8 mouse cellular contexts compared by ENCODE assay signal in the genomic region with DNA sequence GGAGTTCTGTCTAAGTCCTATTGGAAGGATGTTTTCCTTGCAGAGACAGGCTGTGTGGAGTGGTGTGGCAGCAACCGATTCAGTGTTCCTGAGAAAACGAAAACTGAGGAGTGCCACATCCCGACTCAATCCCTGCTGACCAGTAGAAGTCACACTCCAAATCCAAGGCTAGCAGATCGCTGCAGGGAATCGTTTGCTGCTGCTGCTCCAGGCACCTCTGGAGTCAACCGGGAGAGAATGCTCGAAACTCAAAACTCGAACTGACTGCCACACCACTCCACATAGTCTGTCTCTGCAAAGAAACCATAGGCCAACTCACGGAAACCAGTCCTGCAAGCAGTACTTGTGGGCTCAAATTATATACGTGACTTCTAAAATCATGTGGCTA. TPM values are rescaled to one million over a fixed set of nuclear protein-coding genes. Genes with fewer than 3 reads are reported as not detected.
DNase-seq lines count a peak whose midpoint lies in the region; ATAC-seq and TF ChIP-seq lines count a peak whose summit lies in the region.

No protein-coding gene starts in this region.

- 0 out of 2 replicates have a peak overlapping the region, but pooled peaks have one; percentile 96 for H3K27ac ChIP-seq in hindbrain, embryonic 11.5 days (ENCODE audit: low read depth, low read length)
- H3K27ac ChIP-seq in liver, embryonic 13.5 days: peak overlapping the region; percentile 96
- H3K27ac ChIP-seq in small intestine, adult 2 months (ENCODE audit: insufficient read depth, low read depth, low read length): peak overlapping the region; percentile 94

- H3K4me2 ChIP-seq in hindbrain, embryonic 11.5 days (replicated peaks; ENCODE audit: low read depth, low read length): peak overlapping the region; percentile 76
- H3K4me2 ChIP-seq in liver, embryonic 13.5 days: peak overlapping the region; percentile 83

- peak overlapping the region; percentile 85 for H3K9ac ChIP-seq in hindbrain, embryonic 11.5 days (ENCODE audit: low read depth, low read length)
- peak overlapping the region; percentile 80 for H3K9ac ChIP-seq in liver, embryonic 13.5 days

- H3K4me3 ChIP-seq in hindbrain, embryonic 11.5 days (ENCODE audit: low read depth, low read length): peak overlapping the region; percentile 58
- peak overlapping the region; percentile 70 for H3K4me3 ChIP-seq in liver, embryonic 13.5 days (replicated peaks)
- H3K4me3 ChIP-seq in small intestine, adult 2 months (ENCODE audit: low read depth, low read length): peak overlapping the region; percentile 74

- H3K4me1 ChIP-seq in hindbrain, embryonic 11.5 days (replicated peaks; ENCODE audit: control insufficient read depth, insufficient read depth, low read length): no peaks in the 10 kb centered on the region; the same call in 1 of the 2 replicates
- peaks cover 60% of the 10 kb centered on the region for H3K4me1 ChIP-seq in liver, embryonic 13.5 days (replicated peaks)
- peaks cover 18% of the 10 kb centered on the region; the same call in 1 of the 2 replicates for H3K4me1 ChIP-seq in small intestine, adult 2 months (ENCODE audit: control insufficient read depth, insufficient read depth, insufficient read length, low read length)

- no peak for TF ChIP-seq CTCF in small intestine, adult 2 months (IDR thresholded peaks at IDR 0.05; ENCODE audit: extremely low read depth, insufficient read length, insufficient replicate concordance, low read depth, low read length)

- 32% methylated on average over 10 of the region's 10 CpGs for WGBS in hindbrain, embryonic 11.5 days
- 15% methylated on average over 10 of the region's 10 CpGs for WGBS in liver, embryonic 13.5 days (ENCODE audit: insufficient replicate concordance)
- WGBS in small intestine, adult 2 months: 8% methylated on average over 10 of the region's 10 CpGs

- no peaks in the 10 kb centered on the region for H3K27me3 ChIP-seq in hindbrain, embryonic 11.5 days (ENCODE audit: control insufficient read depth, insufficient read depth, low read length)
- no peaks in the 10 kb centered on the region for H3K27me3 ChIP-seq in liver, embryonic 13.5 days
- H3K27me3 ChIP-seq in small intestine, adult 2 months (ENCODE audit: control insufficient read depth, insufficient read depth, low read length): no peaks in the 10 kb centered on the region

- TF ChIP-seq POLR2A in small intestine, adult 2 months (IDR thresholded peaks at IDR 0.05; ENCODE audit: low read depth, low read length): no peak

- no peaks in the 10 kb centered on the region for H3K9me3 ChIP-seq in hindbrain, embryonic 11.5 days (ENCODE audit: control insufficient read depth, low read length)
- no peaks in the 10 kb centered on the region for H3K9me3 ChIP-seq in liver, embryonic 13.5 days (replicated peaks)

- peak; percentile 28 for DNase-seq in adrenal gland, postnatal 14 days
- no peak for DNase-seq in adrenal gland, postnatal 25 days
- peak; percentile 15 for DNase-seq in ovary, postnatal 36 days (ENCODE audit: low spot score)
- DNase-seq in ovary, postnatal 14 days (ENCODE audit: low spot score): no peak
- no peak for DNase-seq in hindbrain, embryonic 11.5 days (ENCODE audit: low spot score)
- no peak for DNase-seq in liver, embryonic 13.5 days
- DNase-seq in embryo, embryonic 11 days: no peak

- no peaks in the 10 kb centered on the region for H3K36me3 ChIP-seq in hindbrain, embryonic 11.5 days (ENCODE audit: control insufficient read depth, insufficient read depth, low read length)
- peaks cover 12% of the 10 kb centered on the region for H3K36me3 ChIP-seq in liver, embryonic 13.5 days
- H3K36me3 ChIP-seq in small intestine, adult 2 months (ENCODE audit: control insufficient read depth, insufficient read depth, low read length): no peaks in the 10 kb centered on the region

- 0 out of 2 replicates have a peak, but pooled peaks have one; percentile 2 for ATAC-seq in hindbrain, embryonic 11.5 days (ENCODE audit: low FRiP score)
- peak; percentile 10 for ATAC-seq in liver, embryonic 13.5 days (ENCODE audit: low read depth)

RNA-seq across cellular contexts. Expression of gene Kdm8, which starts 0.4 kb away (rescaled TPM):
- total RNA-seq in adrenal gland, postnatal 14 days (2021): 4.0 and 4.5 TPM in 2 replicates
- total RNA-seq in adrenal gland, postnatal 25 days (2021): 4.9 and 6.3 TPM in 2 replicates
- polyA plus RNA-seq in hindbrain, embryonic 11.5 days (2014; fragmentation: Nextera tagmentation; extraction: Ambion mirVana): 8.3 and 10.9 TPM in 2 replicates
- polyA plus RNA-seq in liver, embryonic 13.5 days (2015; fragmentation: Nextera tagmentation; extraction: Ambion mirVana): 8.6 and 9.1 TPM in 2 replicates
- polyA plus RNA-seq in small intestine, adult 2 months (2012; rRNA removed): 2.1 and 2.4 TPM in 2 replicates

RNA-seq across cellular contexts. Expression of gene Nsmce1, which starts 47.3 kb away (rescaled TPM):
- total RNA-seq in adrenal gland, postnatal 14 days (2021): 43.3 and 44.6 TPM in 2 replicates
- 44.4 and 58.5 TPM in 2 replicates for total RNA-seq in adrenal gland, postnatal 25 days (2021)
- 121 and 130 TPM in 2 replicates for polyA plus RNA-seq in hindbrain, embryonic 11.5 days (2014; fragmentation: Nextera tagmentation; extraction: Ambion mirVana)
- polyA plus RNA-seq in liver, embryonic 13.5 days (2015; fragmentation: Nextera tagmentation; extraction: Ambion mirVana): 97.4 and 102 TPM in 2 replicates
- 16.7 and 35.8 TPM in 2 replicates for polyA plus RNA-seq in small intestine, adult 2 months (2012; rRNA removed)

Comparison
In these comparisons a context has a peak if more than half of its experiments do, and no peak if none do; other contexts are left out.
1. DNase-seq: peak in adrenal gland, postnatal 14 days (single experiment) and ovary, postnatal 36 days (single experiment); none in adrenal gland, postnatal 25 days (single experiment), ovary, postnatal 14 days (single experiment), hindbrain, embryonic 11.5 days (single experiment), liver, embryonic 13.5 days (single experiment) and embryo, embryonic 11 days (single experiment).
2. Peak in every context shown above with its lines, with median percentiles within 50 percentile points of each other: H3K27ac ChIP-seq and H3K4me3 ChIP-seq.